Mouse (Mus musculus): ENCODE results near the gene Rsg1. TPM values are rescaled to one million over a fixed set of nuclear protein-coding genes. Genes with fewer than 3 reads are reported as not detected.

The Rsg1 gene
- polyA plus RNA-seq (2014; fragmentation: Nextera tagmentation; extraction: Ambion mirVana) = 4.6 and 4.9 TPM in 2 replicates

GRCm38 (mm10) chr4:141213770-141214336, at the start of gene Rsg1:
Rsg1 (plus strand) TSS chr4:141213956.
- H3K4me1 ChIP-seq (replicated peaks; ENCODE audit: control insufficient read depth, insufficient read depth, low read length) = peaks cover 9% of the 10 kb centered on the region
- no peaks in the 10 kb centered on the region for H3K27me3 ChIP-seq (replicated peaks; ENCODE audit: control insufficient read depth, insufficient read depth, low read length)
- WGBS = under 1% methylated on average over 24 of the region's 24 CpGs
- H3K4me3 ChIP-seq (ENCODE audit: low read depth, low read length) = peak within 1 kb of the TSS; percentile 49
- peak; percentile 81 for ATAC-seq (replicated peaks; ENCODE audit: low FRiP score, low TSS enrichment, low read depth)
- H3K36me3 ChIP-seq (ENCODE audit: control insufficient read depth, insufficient read depth, low read length) = no peaks in the 10 kb centered on the region
- DNase-seq (ENCODE audit: low spot score) = peak; percentile 99
- H3K9me3 ChIP-seq (ENCODE audit: control insufficient read depth, low read length) = no peaks in the 10 kb centered on the region
- peak within 1 kb of the TSS; percentile 41 for H3K9ac ChIP-seq (ENCODE audit: low read length)
- 0 out of 2 replicates have a peak within 1 kb of the TSS, but pooled peaks have one; percentile 39 for H3K27ac ChIP-seq (ENCODE audit: low read depth)
- peak within 1 kb of the TSS; percentile 88 for H3K4me2 ChIP-seq (ENCODE audit: low read length)

- 65% methylated on average over 8 of the region's 8 CpGs for WGBS
- H3K27me3 ChIP-seq (replicated peaks; ENCODE audit: control insufficient read depth, insufficient read depth, low read length) = no peaks in the 10 kb centered on the region
- no peak overlapping the region for H3K4me2 ChIP-seq (ENCODE audit: low read length)
- peaks cover 21% of the 10 kb centered on the region for H3K36me3 ChIP-seq (ENCODE audit: control insufficient read depth, insufficient read depth, low read length)
- H3K4me1 ChIP-seq (replicated peaks; ENCODE audit: control insufficient read depth, insufficient read depth, low read length) = no peaks in the 10 kb centered on the region
- H3K9me3 ChIP-seq (ENCODE audit: control insufficient read depth, low read length) = no peaks in the 10 kb centered on the region
- ATAC-seq (replicated peaks; ENCODE audit: low FRiP score, low TSS enrichment, low read depth) = no peak
- H3K4me3 ChIP-seq (ENCODE audit: low read depth, low read length) = no peak overlapping the region
- no peak overlapping the region for H3K9ac ChIP-seq (ENCODE audit: low read length)
- no peak for DNase-seq (ENCODE audit: low spot score)
- H3K27ac ChIP-seq (ENCODE audit: low read depth) = no peak overlapping the region
Measured at GRCm38 (mm10) chr4:141165744-141166292, 47.9 kb upstream of the Rsg1 start.

- no peak overlapping the region for H3K27ac ChIP-seq (ENCODE audit: low read depth)
- H3K4me3 ChIP-seq (ENCODE audit: low read depth, low read length) = no peak overlapping the region
- DNase-seq (ENCODE audit: low spot score) = no peak
- no peaks in the 10 kb centered on the region for H3K9me3 ChIP-seq (ENCODE audit: control insufficient read depth, low read length)
- peaks cover 31% of the 10 kb centered on the region for H3K36me3 ChIP-seq (ENCODE audit: control insufficient read depth, insufficient read depth, low read length)
- no peak overlapping the region for H3K9ac ChIP-seq (ENCODE audit: low read length)
- no peaks in the 10 kb centered on the region for H3K4me1 ChIP-seq (replicated peaks; ENCODE audit: control insufficient read depth, insufficient read depth, low read length)
- 94% methylated on average over 3 of the region's 3 CpGs for WGBS
- ATAC-seq (replicated peaks; ENCODE audit: low FRiP score, low TSS enrichment, low read depth) = no peak
- H3K27me3 ChIP-seq (replicated peaks; ENCODE audit: control insufficient read depth, insufficient read depth, low read length) = no peaks in the 10 kb centered on the region
- no peak overlapping the region for H3K4me2 ChIP-seq (ENCODE audit: low read length)
Measured at GRCm38 (mm10) chr4:141167156-141167555, 46.6 kb upstream of the Rsg1 start.

DNA sequence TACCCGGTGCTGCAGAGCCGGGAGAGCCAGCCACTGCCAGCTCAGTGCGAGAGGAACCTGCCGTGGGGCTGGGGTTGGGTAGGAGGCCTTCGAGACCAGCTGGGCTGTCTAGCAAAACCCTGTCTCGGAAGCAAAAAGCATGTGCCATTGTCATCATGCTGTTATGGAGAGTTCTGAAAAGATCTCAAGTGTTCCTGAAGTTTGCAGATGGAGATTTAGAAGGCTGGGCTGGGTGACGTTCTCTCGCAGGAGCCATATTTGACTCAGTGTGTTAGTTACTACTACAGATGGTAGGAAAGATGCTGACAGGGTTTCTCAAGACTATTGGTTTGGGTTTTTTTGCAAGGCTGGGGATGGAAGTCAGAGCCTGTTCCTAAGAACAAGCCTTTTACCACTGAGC, 41.6 kb upstream of the Rsg1 start:
- Histone ChIP-seq H3K9me3 (ENCODE audit: control insufficient read depth, low read length) (no peaks in the 10 kb centered on the region), H3K4me2 (ENCODE audit: low read length) (no peak overlapping the region), H3K27me3 (replicated peaks; ENCODE audit: control insufficient read depth, insufficient read depth, low read length) (no peaks in the 10 kb centered on the region), H3K4me3 (ENCODE audit: low read depth, low read length) (no peak overlapping the region), H3K36me3 (ENCODE audit: control insufficient read depth, insufficient read depth, low read length) (peaks cover 49% of the 10 kb centered on the region), H3K27ac (ENCODE audit: low read depth) (no peak overlapping the region), H3K9ac (ENCODE audit: low read length) (no peak overlapping the region), H3K4me1 (replicated peaks; ENCODE audit: control insufficient read depth, insufficient read depth, low read length) (no peaks in the 10 kb centered on the region)
- 94% methylated on average over 8 of the region's 8 CpGs for WGBS
- DNase-seq (ENCODE audit: low spot score) = no peak
- no peak for ATAC-seq (replicated peaks; ENCODE audit: low FRiP score, low TSS enrichment, low read depth)

DNA sequence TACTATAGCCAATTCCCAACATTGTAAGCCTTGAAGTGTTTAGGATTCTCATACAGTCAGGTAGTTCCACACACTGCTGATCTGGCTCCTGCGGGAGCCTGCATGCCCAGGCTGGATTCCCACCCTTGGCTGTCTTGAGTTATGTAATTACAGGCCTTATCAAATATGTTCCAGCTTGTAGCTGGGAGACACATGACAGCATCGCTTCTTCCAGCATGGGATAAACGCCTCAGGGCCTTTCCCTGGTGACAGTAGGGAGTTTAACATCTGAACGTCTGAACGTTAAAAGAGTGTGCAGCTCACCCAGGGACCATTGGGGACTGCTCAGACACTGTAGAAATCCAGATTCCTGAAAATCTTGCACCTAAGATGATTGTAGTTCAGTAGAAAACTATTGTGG, 38.0 kb upstream of the Rsg1 start:
- H3K9me3 ChIP-seq (ENCODE audit: control insufficient read depth, low read length) = no peaks in the 10 kb centered on the region
- H3K27me3 ChIP-seq (replicated peaks; ENCODE audit: control insufficient read depth, insufficient read depth, low read length) = no peaks in the 10 kb centered on the region
- no peak overlapping the region for H3K4me2 ChIP-seq (ENCODE audit: low read length)
- no peak overlapping the region for H3K4me3 ChIP-seq (ENCODE audit: low read depth, low read length)
- DNase-seq (ENCODE audit: low spot score) = no peak
- no peaks in the 10 kb centered on the region for H3K4me1 ChIP-seq (replicated peaks; ENCODE audit: control insufficient read depth, insufficient read depth, low read length)
- H3K9ac ChIP-seq (ENCODE audit: low read length) = no peak overlapping the region
- H3K36me3 ChIP-seq (ENCODE audit: control insufficient read depth, insufficient read depth, low read length) = peaks cover 49% of the 10 kb centered on the region
- no peak overlapping the region for H3K27ac ChIP-seq (ENCODE audit: low read depth)
- WGBS = 86% methylated on average over 5 of the region's 5 CpGs
- ATAC-seq (replicated peaks; ENCODE audit: low FRiP score, low TSS enrichment, low read depth) = no peak

DNA sequence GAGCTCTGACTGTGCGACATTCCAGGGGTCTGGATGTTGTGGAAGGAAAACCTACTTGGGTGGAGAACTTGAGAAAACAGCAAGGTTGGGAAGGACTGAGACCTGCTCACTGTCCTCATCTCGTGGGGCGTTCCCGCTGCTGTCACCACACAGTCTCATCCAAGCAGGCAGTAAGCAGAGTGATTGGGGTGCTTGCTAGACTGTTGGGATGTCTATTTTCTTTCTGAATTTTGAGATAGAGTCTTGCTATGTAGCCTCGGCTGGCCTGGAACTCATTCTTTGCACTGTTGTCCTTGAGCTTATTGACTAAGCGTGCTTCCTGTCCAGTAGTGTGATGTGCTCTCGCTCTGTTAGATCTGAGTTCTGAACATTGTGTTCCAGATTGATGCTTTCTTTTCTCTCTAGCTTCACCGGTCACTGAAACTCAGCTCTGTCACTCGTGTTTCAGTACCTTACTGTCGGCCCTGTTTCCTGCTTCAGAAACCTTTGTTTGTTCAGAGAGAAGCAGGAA, 37.4 kb upstream of the Rsg1 start:
- WGBS = 82% methylated on average over 10 of the region's 10 CpGs
- Histone ChIP-seq H3K4me2 (ENCODE audit: low read length) (no peak overlapping the region), H3K9ac (ENCODE audit: low read length) (no peak overlapping the region), H3K4me3 (ENCODE audit: low read depth, low read length) (no peak overlapping the region), H3K36me3 (ENCODE audit: control insufficient read depth, insufficient read depth, low read length) (peaks cover 50% of the 10 kb centered on the region), H3K27me3 (replicated peaks; ENCODE audit: control insufficient read depth, insufficient read depth, low read length) (no peaks in the 10 kb centered on the region), H3K4me1 (replicated peaks; ENCODE audit: control insufficient read depth, insufficient read depth, low read length) (no peaks in the 10 kb centered on the region), H3K9me3 (ENCODE audit: control insufficient read depth, low read length) (no peaks in the 10 kb centered on the region), H3K27ac (ENCODE audit: low read depth) (no peak overlapping the region)
- ATAC-seq (replicated peaks; ENCODE audit: low FRiP score, low TSS enrichment, low read depth) (no peak), DNase-seq (ENCODE audit: low spot score) (no peak)

- ATAC-seq (replicated peaks; ENCODE audit: low FRiP score, low TSS enrichment, low read depth) = no peak
- 87% methylated on average over 4 of the region's 4 CpGs for WGBS
- Histone ChIP-seq H3K36me3 (ENCODE audit: control insufficient read depth, insufficient read depth, low read length) (peaks cover 58% of the 10 kb centered on the region), H3K9ac (ENCODE audit: low read length) (no peak overlapping the region), H3K4me3 (ENCODE audit: low read depth, low read length) (no peak overlapping the region), H3K27me3 (replicated peaks; ENCODE audit: control insufficient read depth, insufficient read depth, low read length) (no peaks in the 10 kb centered on the region), H3K4me2 (ENCODE audit: low read length) (no peak overlapping the region), H3K4me1 (replicated peaks; ENCODE audit: control insufficient read depth, insufficient read depth, low read length) (no peaks in the 10 kb centered on the region), H3K27ac (ENCODE audit: low read depth) (no peak overlapping the region), H3K9me3 (ENCODE audit: control insufficient read depth, low read length) (no peaks in the 10 kb centered on the region)
- no peak for DNase-seq (ENCODE audit: low spot score)
Measured at GRCm38 (mm10) chr4:141178500-141178899, 35.3 kb upstream of the Rsg1 start.

DNA sequence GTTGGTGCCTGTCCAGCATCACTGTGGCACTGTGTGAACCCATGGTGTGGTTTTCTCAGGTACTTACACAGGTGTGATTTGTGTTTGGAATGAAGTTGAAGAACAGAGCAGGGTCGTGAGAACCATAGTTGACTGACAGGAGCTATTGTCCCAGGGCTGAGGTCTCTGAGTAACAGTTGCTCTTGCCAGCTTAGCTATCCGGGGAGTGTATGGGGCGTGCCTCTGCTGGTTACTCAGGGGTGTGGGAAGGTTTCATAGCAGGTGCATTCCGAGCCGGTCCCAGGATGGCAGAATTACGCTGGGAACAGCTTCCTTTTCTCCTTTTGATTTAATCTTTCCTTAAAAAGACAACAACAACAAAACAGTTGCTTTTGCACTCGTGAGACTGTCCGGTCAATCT, 32.9 kb upstream of the Rsg1 start:
- H3K36me3 ChIP-seq (ENCODE audit: control insufficient read depth, insufficient read depth, low read length) = peaks cover 54% of the 10 kb centered on the region
- DNase-seq (ENCODE audit: low spot score) (no peak), ATAC-seq (replicated peaks; ENCODE audit: low FRiP score, low TSS enrichment, low read depth) (no peak)
- no peaks in the 10 kb centered on the region for H3K4me1 ChIP-seq (replicated peaks; ENCODE audit: control insufficient read depth, insufficient read depth, low read length)
- no peak overlapping the region for H3K4me2 ChIP-seq (ENCODE audit: low read length)
- no peak overlapping the region for H3K4me3 ChIP-seq (ENCODE audit: low read depth, low read length)
- H3K9ac ChIP-seq (ENCODE audit: low read length) = no peak overlapping the region
- no peak overlapping the region for H3K27ac ChIP-seq (ENCODE audit: low read depth)
- H3K9me3 ChIP-seq (ENCODE audit: control insufficient read depth, low read length) = no peaks in the 10 kb centered on the region
- WGBS = 84% methylated on average over 8 of the region's 8 CpGs
- no peaks in the 10 kb centered on the region for H3K27me3 ChIP-seq (replicated peaks; ENCODE audit: control insufficient read depth, insufficient read depth, low read length)

DNA sequence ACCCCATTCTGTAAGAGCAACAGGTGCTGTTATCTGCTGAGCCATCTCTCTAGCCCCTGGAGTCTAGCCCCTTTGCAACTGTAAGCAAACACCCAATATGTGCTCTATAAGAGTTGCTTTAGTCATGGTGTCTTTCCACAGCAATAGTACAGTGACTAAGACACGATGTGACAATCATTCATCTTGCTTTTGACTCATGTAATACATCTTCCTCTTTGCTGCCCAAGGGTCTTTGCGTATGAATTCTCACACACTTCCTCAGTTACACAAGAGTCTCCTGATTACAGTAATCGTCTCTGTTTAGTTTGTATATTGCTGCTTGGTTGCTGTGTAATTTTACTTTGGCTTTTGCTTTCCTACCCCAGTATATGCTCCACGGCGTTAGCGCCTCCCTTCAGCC, 31.8 kb upstream of the Rsg1 start:
- ATAC-seq (replicated peaks; ENCODE audit: low FRiP score, low TSS enrichment, low read depth) = no peak
- WGBS = 93% methylated on average over 6 of the region's 6 CpGs
- H3K9ac ChIP-seq (ENCODE audit: low read length) = no peak overlapping the region

More for the DNA sequence above, 31.8 kb upstream of the Rsg1 start:
- Histone ChIP-seq H3K4me3 (ENCODE audit: low read depth, low read length) (no peak overlapping the region), H3K36me3 (ENCODE audit: control insufficient read depth, insufficient read depth, low read length) (peaks cover 48% of the 10 kb centered on the region), H3K27me3 (replicated peaks; ENCODE audit: control insufficient read depth, insufficient read depth, low read length) (no peaks in the 10 kb centered on the region), H3K9me3 (ENCODE audit: control insufficient read depth, low read length) (no peaks in the 10 kb centered on the region), H3K27ac (ENCODE audit: low read depth) (no peak overlapping the region), H3K4me2 (ENCODE audit: low read length) (no peak overlapping the region), H3K4me1 (replicated peaks; ENCODE audit: control insufficient read depth, insufficient read depth, low read length) (peaks cover 9% of the 10 kb centered on the region; the same call in 1 of the 2 replicates)
- no peak for DNase-seq (ENCODE audit: low spot score)

Data from intestine, embryonic 14.5 days (tissue).